Mouse (Mus musculus): ENCODE measurements around the gene Mfsd1.

The Mfsd1 gene

DNA sequence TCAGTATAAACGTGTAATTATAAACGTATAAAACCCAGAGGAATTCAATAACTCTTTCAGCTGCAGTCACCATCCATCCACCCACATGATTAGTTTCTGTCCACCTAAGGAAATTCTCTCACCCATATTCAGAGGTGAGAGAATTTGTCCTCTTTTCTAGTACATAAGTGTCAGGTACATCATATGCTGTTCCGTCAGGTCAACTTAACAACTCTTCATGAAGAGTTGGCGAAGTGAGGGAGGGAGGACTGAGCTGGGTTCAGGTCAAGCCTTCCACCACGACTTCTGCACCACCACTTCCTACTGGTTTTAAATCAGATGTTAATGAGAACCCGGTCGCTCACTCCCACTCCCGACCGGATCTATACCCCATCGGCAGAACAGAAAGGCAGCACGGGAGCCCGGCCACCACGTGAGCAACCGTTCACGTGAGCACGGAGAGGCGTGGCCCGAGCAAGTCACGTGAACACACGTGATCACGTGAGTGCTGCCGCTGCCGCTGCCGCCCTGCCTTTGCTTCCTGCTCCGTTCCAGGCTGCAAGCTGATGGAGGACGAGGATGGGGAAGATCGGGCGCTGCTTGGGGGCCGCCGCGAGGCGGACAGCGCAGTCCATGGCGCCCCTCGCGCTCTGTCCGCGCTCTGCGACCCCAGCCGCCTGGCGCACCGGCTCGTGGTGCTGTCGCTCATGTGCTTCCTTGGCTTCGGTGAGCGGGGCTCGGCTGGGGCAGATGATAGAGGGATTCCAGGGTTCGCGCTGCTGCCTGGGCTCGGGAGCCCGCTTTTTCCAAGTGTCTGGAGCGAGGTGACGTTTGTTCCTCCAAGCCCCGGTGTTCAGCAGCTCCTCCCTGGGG, at the start of gene Mfsd1:
Mfsd1 (plus strand) TSS at position 469 of the 852 bp plus-strand sequence.
- DNase-seq (ENCODE audit: low spot score in 2 of 2): peak; percentile 74 to 88

DNA sequence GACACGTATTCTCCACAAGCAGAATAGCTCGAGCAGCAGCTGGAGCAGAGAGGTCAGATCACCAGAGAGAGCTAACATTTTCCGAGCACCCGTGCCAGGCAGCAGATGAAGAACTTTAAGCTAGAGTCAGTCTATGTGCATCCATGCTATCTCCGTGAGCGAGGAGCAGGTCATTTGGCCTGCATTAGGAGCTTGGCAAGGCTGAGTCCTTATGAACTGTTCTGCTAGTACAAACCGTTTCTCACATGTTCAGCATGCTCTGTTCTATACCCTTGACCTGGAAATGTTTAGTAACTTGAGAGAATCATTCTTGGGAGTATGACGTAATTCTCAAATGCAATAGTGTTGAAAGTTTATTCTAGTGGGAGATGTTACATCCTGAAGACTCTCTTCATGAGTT, 38.9 kb upstream of the Mfsd1 start:
- no peak for DNase-seq (ENCODE audit: low spot score in 2 of 2)

- no peak for DNase-seq (ENCODE audit: low spot score in 2 of 2)
These were observed 31.3 kb upstream of the Mfsd1 start for GRCm38 (mm10) chr3:67551193-67551592.

GRCm38 (mm10) chr3:67553281-67553680, 29.3 kb upstream of the Mfsd1 start:
- DNase-seq (ENCODE audit: low spot score in 2 of 2): no peak

GRCm38 (mm10) chr3:67553927-67554448, 28.6 kb upstream of the Mfsd1 start:
- no peak for DNase-seq (ENCODE audit: low spot score in 2 of 2)

DNA sequence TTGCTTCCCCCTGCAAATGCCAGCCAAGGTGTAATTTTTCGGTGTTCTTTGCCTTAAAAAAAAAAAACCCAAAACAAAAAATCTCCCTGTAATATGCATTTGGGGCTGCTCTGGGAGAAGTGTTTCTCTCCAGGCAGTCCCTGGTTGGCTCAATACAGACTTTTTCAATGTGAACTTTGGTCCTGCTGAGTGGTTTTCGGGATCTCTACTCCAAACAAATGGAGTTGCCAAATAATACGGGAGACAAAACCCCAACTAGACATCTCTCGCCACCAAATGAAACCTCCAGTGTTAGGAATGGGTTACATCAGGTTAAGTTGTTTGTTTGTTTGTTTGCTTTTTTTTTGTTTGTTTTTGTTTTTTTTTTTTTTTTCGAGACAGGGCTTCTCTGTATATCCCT, 27.3 kb upstream of the Mfsd1 start:
- no peak for DNase-seq (ENCODE audit: low spot score in 2 of 2)

GRCm38 (mm10) chr3:67557200-67557651, 25.3 kb upstream of the Mfsd1 start:
- DNase-seq (ENCODE audit: low spot score in 2 of 2): peak in 1 of 2 experiments; percentile 54

GRCm38 (mm10) chr3:67557718-67558354, 24.7 kb upstream of the Mfsd1 start:
- DNase-seq (ENCODE audit: low spot score in 2 of 2): peak in 1 of 2 experiments; percentile 10

GRCm38 (mm10) chr3:67564731-67565357, 17.7 kb upstream of the Mfsd1 start:
- peak in 1 of 2 experiments; percentile 48 for DNase-seq (ENCODE audit: low spot score in 2 of 2)

GRCm38 (mm10) chr3:67565540-67566227, 16.9 kb upstream of the Mfsd1 start:
- no peak for DNase-seq (ENCODE audit: low spot score in 2 of 2)

DNA sequence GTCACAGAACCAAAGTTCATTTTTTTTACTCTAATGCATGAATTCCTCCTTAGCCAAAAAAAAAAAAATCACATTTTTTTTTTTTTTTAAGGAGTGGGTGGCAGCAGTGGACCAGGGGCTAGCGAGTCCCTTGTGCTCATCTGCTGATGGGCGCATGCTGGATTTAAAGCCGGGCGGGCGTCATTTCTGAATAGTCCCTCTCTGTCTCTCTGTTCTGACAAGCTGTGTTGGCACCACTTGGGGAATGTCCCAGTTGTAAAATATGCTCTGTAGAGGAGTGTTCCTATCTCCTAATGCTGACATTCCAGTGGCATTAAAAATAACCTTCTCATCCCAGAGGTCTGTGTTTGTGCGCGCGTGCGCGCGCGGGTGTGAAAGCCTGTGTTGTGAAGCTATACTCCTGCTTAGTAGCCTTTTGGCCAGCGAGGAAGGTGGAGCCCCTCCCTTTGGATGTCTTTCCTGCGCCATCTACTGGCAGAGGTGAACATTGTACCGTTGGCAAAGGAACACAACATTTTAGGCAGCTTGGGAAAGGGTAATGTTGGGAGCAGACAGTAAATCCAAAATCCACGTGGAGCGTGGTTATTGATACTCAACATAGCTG, 14.4 kb upstream of the Mfsd1 start:
- peak; percentile 50 to 74 for DNase-seq (ENCODE audit: low spot score in 2 of 2)

DNA sequence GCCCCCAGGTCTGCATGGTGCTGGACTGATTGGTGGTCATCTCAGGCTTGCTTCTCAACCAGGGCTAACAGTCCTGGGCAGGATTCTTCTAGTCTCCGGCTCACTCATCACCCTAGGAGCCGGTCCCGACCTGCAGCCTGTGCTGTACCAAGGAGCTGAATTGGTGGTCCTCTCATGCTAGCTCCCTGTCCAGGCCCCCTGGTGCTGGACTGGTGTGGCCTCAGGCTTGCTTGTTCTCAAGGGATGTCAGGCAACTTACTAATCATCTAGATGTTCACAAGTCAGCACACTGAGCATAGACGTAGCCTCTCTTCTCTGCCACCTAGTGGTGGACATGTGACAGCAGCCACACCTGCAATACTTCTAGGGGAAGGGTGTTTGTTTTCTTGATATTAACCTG, 9.6 kb upstream of the Mfsd1 start:
- DNase-seq (ENCODE audit: low spot score in 2 of 2): peak in 1 of 2 experiments; percentile 42

- DNase-seq (ENCODE audit: low spot score in 2 of 2): no peak
These were observed 9.0 kb upstream of the Mfsd1 start for GRCm38 (mm10) chr3:67573523-67573922.

GRCm38 (mm10) chr3:67576248-67576647, 6.3 kb upstream of the Mfsd1 start:
- no peak for DNase-seq (ENCODE audit: low spot score in 2 of 2)

- DNase-seq (ENCODE audit: low spot score in 2 of 2): no peak
These were observed 5.8 kb upstream of the Mfsd1 start for GRCm38 (mm10) chr3:67576724-67577123.

- no peak for DNase-seq (ENCODE audit: low spot score in 2 of 2)
These were observed 744 bp downstream of the Mfsd1 start for GRCm38 (mm10) chr3:67583125-67583845.

- DNase-seq (ENCODE audit: low spot score in 2 of 2): no peak
These were observed 1.3 kb downstream of the Mfsd1 start for GRCm38 (mm10) chr3:67583846-67584186.

GRCm38 (mm10) chr3:67586511-67586910, 4.0 kb downstream of the Mfsd1 start:
- DNase-seq (ENCODE audit: low spot score in 2 of 2): no peak

DNA sequence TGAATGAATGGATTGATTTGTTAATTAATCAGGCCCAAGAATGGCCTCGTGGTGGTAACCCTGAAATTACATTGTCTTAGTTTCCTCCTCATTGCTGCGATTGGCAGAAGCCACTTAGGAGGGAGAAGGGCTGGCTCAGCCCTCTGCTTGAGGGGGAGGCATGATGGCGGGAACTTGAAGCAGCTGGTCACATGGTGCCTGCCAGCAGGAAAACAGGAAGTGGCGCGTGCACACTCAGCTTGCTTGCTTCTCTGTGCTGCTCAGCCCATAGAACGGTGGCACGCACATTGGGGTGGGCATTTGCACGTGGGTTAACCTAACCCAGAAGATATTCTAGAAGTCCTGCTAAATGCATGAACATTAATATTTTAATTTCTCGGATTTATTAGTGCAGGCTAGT, 4.9 kb downstream of the Mfsd1 start:
- DNase-seq (ENCODE audit: low spot score in 2 of 2): no peak

GRCm38 (mm10) chr3:67601616-67602138, 19.1 kb downstream of the Mfsd1 start:
- no peak for DNase-seq (ENCODE audit: low spot score in 2 of 2)

All from spleen, postnatal 10 days (tissue).